ENCODE assay signal across 18 mouse cellular contexts in genomic region chr2:167904621-167905367, GRCm38 (mm10). TPM values are rescaled to one million over a fixed set of nuclear protein-coding genes. Genes with fewer than 3 reads are reported as not detected.
DNase-seq lines count a peak whose midpoint lies in the region; ATAC-seq and TF ChIP-seq lines count a peak whose summit lies in the region.
"Had no signal": no experiment of that assay in that cellular context is flagged by ENCODE, and none has a peak within 500 bp of the region (broad histone marks: within the 10 kb centered on the region; RNA-seq: fewer than 3 reads in every experiment).

No protein-coding gene starts in this region.

- no peaks in the 10 kb centered on the region for H3K9me3 ChIP-seq in kidney, postnatal 0 days (replicated peaks; ENCODE audit: low read length)
- no peaks in the 10 kb centered on the region for H3K9me3 ChIP-seq in kidney, embryonic 15.5 days (replicated peaks)
- no peaks in the 10 kb centered on the region for H3K9me3 ChIP-seq in midbrain, embryonic 11.5 days (ENCODE audit: control insufficient read depth, low read length)
- no peaks in the 10 kb centered on the region for H3K9me3 ChIP-seq in midbrain, embryonic 13.5 days
- H3K9me3 ChIP-seq in G1E (replicated peaks), result no peaks in the 10 kb centered on the region
- H3K9me3 ChIP-seq in stomach, postnatal 0 days (ENCODE audit: control insufficient read depth, low read length), result no peaks in the 10 kb centered on the region
- H3K9me3 ChIP-seq: embryonic facial prominence, embryonic 12.5 days; forebrain, embryonic 10.5 days; heart, embryonic 15.5 days; hindbrain, embryonic 10.5 days; limb, embryonic 15.5 days had no signal

- ATAC-seq in kidney, postnatal 0 days (replicated peaks; ENCODE audit: low FRiP score, low read depth), result no peak
- no peak for ATAC-seq in kidney, embryonic 15.5 days (replicated peaks; ENCODE audit: low FRiP score)
- ATAC-seq in midbrain, embryonic 11.5 days (ENCODE audit: low FRiP score), result no peak
- ATAC-seq in midbrain, embryonic 13.5 days, result no peak
- no peak for ATAC-seq in G1E (ENCODE audit: extremely low read depth, insufficient number of reproducible peaks, low FRiP score, poor library complexity, severe bottlenecking)
- no peak for ATAC-seq in stomach, postnatal 0 days (ENCODE audit: low FRiP score, low TSS enrichment)
- ATAC-seq: midbrain, embryonic 16.5 days had no signal

- H3K4me2 ChIP-seq in kidney, postnatal 0 days (ENCODE audit: low read length), result no peak overlapping the region
- no peak overlapping the region for H3K4me2 ChIP-seq in kidney, embryonic 15.5 days
- H3K4me2 ChIP-seq in midbrain, embryonic 11.5 days, result no peak overlapping the region
- H3K4me2 ChIP-seq in midbrain, embryonic 13.5 days (replicated peaks), result no peak overlapping the region
- H3K4me2 ChIP-seq in stomach, postnatal 0 days (replicated peaks; ENCODE audit: low read depth), result no peak overlapping the region
- H3K4me2 ChIP-seq: embryonic facial prominence, embryonic 12.5 days; heart, embryonic 15.5 days; limb, embryonic 15.5 days had no signal

- no peak overlapping the region for H3K27ac ChIP-seq in kidney, postnatal 0 days
- no peak overlapping the region for H3K27ac ChIP-seq in kidney, embryonic 15.5 days
- H3K27ac ChIP-seq in midbrain, embryonic 11.5 days (ENCODE audit: low read depth, low read length), result no peak overlapping the region
- no peak overlapping the region for H3K27ac ChIP-seq in midbrain, embryonic 13.5 days
- no peak overlapping the region for H3K27ac ChIP-seq in stomach, postnatal 0 days (replicated peaks)
- H3K27ac ChIP-seq: embryonic facial prominence, embryonic 12.5 days; forebrain, embryonic 10.5 days; heart, embryonic 15.5 days; hindbrain, embryonic 10.5 days; limb, embryonic 15.5 days; macrophage had no signal

- no peak overlapping the region for H3K9ac ChIP-seq in kidney, postnatal 0 days (ENCODE audit: low read depth, low read length)
- H3K9ac ChIP-seq in kidney, embryonic 15.5 days, result no peak overlapping the region
- no peak overlapping the region for H3K9ac ChIP-seq in midbrain, embryonic 11.5 days (ENCODE audit: low read length)
- H3K9ac ChIP-seq in midbrain, embryonic 13.5 days (replicated peaks), result no peak overlapping the region
- no peak overlapping the region for H3K9ac ChIP-seq in stomach, postnatal 0 days (ENCODE audit: low read length)
- H3K9ac ChIP-seq: embryonic facial prominence, embryonic 12.5 days; heart, embryonic 15.5 days; limb, embryonic 15.5 days had no signal

- H3K4me1 ChIP-seq in kidney, postnatal 0 days (replicated peaks; ENCODE audit: insufficient read depth, low read length), result no peaks in the 10 kb centered on the region
- H3K4me1 ChIP-seq in kidney, embryonic 15.5 days, result peaks cover 7% of the 10 kb centered on the region
- no peaks in the 10 kb centered on the region for H3K4me1 ChIP-seq in midbrain, embryonic 11.5 days (ENCODE audit: control insufficient read depth, insufficient read depth, low read length)
- 0 out of 2 replicates have a peak, but pooled peaks cover 3% of the 10 kb centered on the region for H3K4me1 ChIP-seq in midbrain, embryonic 13.5 days (replicated peaks)
- H3K4me1 ChIP-seq in G1E (ENCODE audit: insufficient read depth, low read depth, low read length), result no peaks in the 10 kb centered on the region
- no peaks in the 10 kb centered on the region for H3K4me1 ChIP-seq in stomach, postnatal 0 days (replicated peaks; ENCODE audit: control insufficient read depth, insufficient read depth)

- no peaks in the 10 kb centered on the region for H3K27me3 ChIP-seq in kidney, postnatal 0 days (ENCODE audit: insufficient read depth, low read length)
- 0 out of 2 replicates have a peak, but pooled peaks cover 10% of the 10 kb centered on the region for H3K27me3 ChIP-seq in kidney, embryonic 15.5 days
- H3K27me3 ChIP-seq in midbrain, embryonic 11.5 days (ENCODE audit: control insufficient read depth, insufficient read depth, low read length), result no peaks in the 10 kb centered on the region
- H3K27me3 ChIP-seq in midbrain, embryonic 13.5 days, result no peaks in the 10 kb centered on the region
- H3K27me3 ChIP-seq in G1E (ENCODE audit: insufficient read depth, low read length), result peaks cover 39% of the 10 kb centered on the region
- H3K27me3 ChIP-seq in stomach, postnatal 0 days (ENCODE audit: control insufficient read depth, insufficient read depth, low read length), result no peaks in the 10 kb centered on the region
- H3K27me3 ChIP-seq: limb, embryonic 15.5 days had no signal

- no peaks in the 10 kb centered on the region for H3K36me3 ChIP-seq in kidney, postnatal 0 days (ENCODE audit: insufficient read depth, low read length)
- H3K36me3 ChIP-seq in kidney, embryonic 15.5 days, result no peaks in the 10 kb centered on the region
- no peaks in the 10 kb centered on the region for H3K36me3 ChIP-seq in midbrain, embryonic 11.5 days (ENCODE audit: control insufficient read depth, insufficient read depth, low read length)
- no peaks in the 10 kb centered on the region for H3K36me3 ChIP-seq in midbrain, embryonic 13.5 days
- no peaks in the 10 kb centered on the region for H3K36me3 ChIP-seq in G1E (replicated peaks)
- no peaks in the 10 kb centered on the region for H3K36me3 ChIP-seq in stomach, postnatal 0 days (ENCODE audit: control insufficient read depth, insufficient read depth, low read length)
- H3K36me3 ChIP-seq: embryonic facial prominence, embryonic 12.5 days; forebrain, embryonic 10.5 days; heart, embryonic 15.5 days; hindbrain, embryonic 10.5 days; limb, embryonic 15.5 days had no signal

- H3K4me3 ChIP-seq in kidney, postnatal 0 days (replicated peaks; ENCODE audit: low read depth, low read length), result no peak overlapping the region
- no peak overlapping the region for H3K4me3 ChIP-seq in kidney, embryonic 15.5 days (replicated peaks)
- H3K4me3 ChIP-seq in midbrain, embryonic 11.5 days (ENCODE audit: low read depth, low read length), result no peak overlapping the region
- no peak overlapping the region for H3K4me3 ChIP-seq in midbrain, embryonic 13.5 days (replicated peaks)
- no peak overlapping the region for H3K4me3 ChIP-seq in G1E (ENCODE audit: low read depth, low read length)
- no peak overlapping the region for H3K4me3 ChIP-seq in stomach, postnatal 0 days (ENCODE audit: low read depth, low read length)
- H3K4me3 ChIP-seq: embryonic facial prominence, embryonic 12.5 days; forebrain, embryonic 10.5 days; heart, embryonic 15.5 days; hindbrain, embryonic 10.5 days; limb, embryonic 15.5 days had no signal

- 87% methylated on average over 12 of the region's 12 CpGs for WGBS in kidney, postnatal 0 days
- WGBS in kidney, embryonic 15.5 days, result 87% methylated on average over 12 of the region's 12 CpGs
- 80% methylated on average over 12 of the region's 12 CpGs for WGBS in midbrain, embryonic 11.5 days
- WGBS in midbrain, embryonic 13.5 days, result 89% methylated on average over 12 of the region's 12 CpGs
- WGBS in stomach, postnatal 0 days, result 81% methylated on average over 12 of the region's 12 CpGs

- DNase-seq in kidney, postnatal 0 days (ENCODE audit: low spot score), result no peak
- DNase-seq in midbrain, embryonic 11.5 days (ENCODE audit: low spot score, missing footprints), result peak; percentile 62
- no peak for DNase-seq in G1E (ENCODE audit: low spot score)
- DNase-seq in stomach, postnatal 0 days (ENCODE audit: low spot score), result no peak
- DNase-seq in right cerebral cortex, postnatal 14 days, result no peak
- DNase-seq: cerebellum, adult 11-12 months; cerebellum, postnatal 36 days; right cerebral cortex, postnatal 25 days; thymus, postnatal 36 days had no signal

- TF ChIP-seq EP300 in stomach, postnatal 0 days (optimal IDR thresholded peaks at IDR 0.05), result no peak

- 0 out of 2 replicates have a peak, but pooled peaks have one; percentile 19 for TF ChIP-seq CTCF in kidney, postnatal 0 days (IDR thresholded peaks at IDR 0.05; ENCODE audit: low read depth)
- peak; percentile 28; the same call in 1 of the 2 replicates for TF ChIP-seq CTCF in G1E (IDR thresholded peaks at IDR 0.05; ENCODE audit: low read depth, low read length)
- TF ChIP-seq CTCF in stomach, postnatal 0 days (IDR thresholded peaks at IDR 0.05; ENCODE audit: low read depth), result peak; percentile 41

RNA-seq across cellular contexts. Expression of gene Ptpn1, which starts 27.1 kb away (rescaled TPM):
- polyA plus RNA-seq in kidney, postnatal 0 days (2015; fragmentation: Nextera tagmentation; extraction: Ambion mirVana), result 54.2 and 65.2 TPM in 2 replicates
- 57.4 and 71.2 TPM in 2 replicates for polyA plus RNA-seq in kidney, embryonic 15.5 days (2015; fragmentation: Nextera tagmentation; extraction: Ambion mirVana)
- polyA plus RNA-seq in midbrain, embryonic 11.5 days (2014; fragmentation: Nextera tagmentation; extraction: Ambion mirVana), result 89.8 and 92.6 TPM in 2 replicates
- 102 and 105 TPM in 2 replicates for polyA plus RNA-seq in midbrain, embryonic 13.5 days (2015; fragmentation: Nextera tagmentation; extraction: Ambion mirVana)
- total RNA-seq in G1E (2014; fragmentation: Nextera tagmentation) (16.2 and 23.5 TPM in 2 replicates), G1E (2017) (16.4 and 29.4 TPM in 2 replicates)
- polyA plus RNA-seq in G1E (2012), result 38.1 and 41.7 TPM in 2 replicates
- 51.1 and 51.3 TPM in 2 replicates for polyA plus RNA-seq in stomach, postnatal 0 days (2015; fragmentation: Nextera tagmentation; extraction: Ambion mirVana)
